Mouse (Mus musculus) liver, embryonic 11.5 days (tissue): ENCODE data around the gene Nr1h3. TPM values are rescaled to one million over a fixed set of nuclear protein-coding genes. Genes with fewer than 3 reads are reported as not detected.
"Not testable (repeated sequence)": the region's sequence is repeated elsewhere in the genome, so short reads cannot be mapped to it uniquely, and the experiment has no call there.

Source experiments
- ATAC-seq: fragments of 200-750 bp; cut with Nextera tagmentation; replicated peaks from 2 replicates; pipeline ENCODE4 v1.8.0; 2017; ENCODE audit warnings: moderate number of reproducible peaks, mild to moderate bottlenecking, moderate TSS enrichment, moderate library complexity; ENCODE audit not compliant: low FRiP score
- DNase-seq: peaks from one replicate; pipeline ENCODE4 v3.0.0-alpha.2; 2017; ENCODE audit warnings: low spot score
- H3K27ac ChIP-seq: fragments of 300-500 bp; sonication (generic); 2 replicates; pipeline ENCODE4 v1.5.1; 2014; ENCODE audit warnings: mild to moderate bottlenecking, low read depth, low read length, control low read depth
- H3K27me3 ChIP-seq: fragments of 300-500 bp; sonication (generic); replicated peaks from 2 replicates; pipeline ENCODE4 v1.6.1; 2014; ENCODE audit warnings: low read length, mixed read lengths; ENCODE audit not compliant: control insufficient read depth, insufficient read depth
- H3K36me3 ChIP-seq: fragments of 300-500 bp; sonication (generic); 2 replicates; pipeline ENCODE4 v1.6.1; 2014; ENCODE audit warnings: mild to moderate bottlenecking, low read length, moderate library complexity, mixed read lengths; ENCODE audit not compliant: control insufficient read depth, insufficient read depth
- H3K4me1 ChIP-seq: fragments of 300-500 bp; sonication (generic); replicated peaks from 2 replicates; pipeline ENCODE4 v1.6.1; 2014; ENCODE audit warnings: low read length, mixed read lengths; ENCODE audit not compliant: control insufficient read depth, insufficient read depth
- H3K4me2 ChIP-seq: fragments of 300-500 bp; sonication (generic); 2 replicates; pipeline ENCODE4 v1.6.1; 2014; ENCODE audit warnings: mild to moderate bottlenecking, control low read depth, moderate library complexity
- H3K4me3 ChIP-seq: fragments of 300-500 bp; sonication (generic); 2 replicates; pipeline ENCODE4 v1.5.1; 2014; ENCODE audit warnings: low read depth, low read length, control low read depth
- H3K9ac ChIP-seq: fragments of 300-500 bp; sonication (generic); 2 replicates; pipeline ENCODE4 v1.6.1; 2014; ENCODE audit warnings: low read depth, low read length, control low read depth
- H3K9me3 ChIP-seq: fragments of 300-500 bp; sonication (generic); 2 replicates; pipeline ENCODE4 v1.6.1; 2016; ENCODE audit warnings: low read length, inconsistent platforms, mixed read lengths; ENCODE audit not compliant: control insufficient read depth
- WGBS: fragments of 180-500 bp; shearing (Covaris S2); extraction: QIAGEN DNeasy Blood & Tissue Kit; methylation state at CpG from one replicate; pipeline ENCODE4 v1.1.7; 2014; 5-methylcytosine and 5-hydroxymethylcytosine counted together
- polyA plus RNA-seq: library from polyadenylated mRNA; unstranded; fragments of >200 nt; fragmentation: Nextera tagmentation; extraction: Ambion mirVana; gene quantifications from 2 replicates; pipeline ENCODE4 v1.2.1, GENCODE M21; 2014

The Nr1h3 gene
- polyA plus RNA-seq, result 12.2 and 14.6 TPM in 2 replicates

GRCm38 (mm10) chr2:91202222-91202971 lies at the start of gene Nr1h3, which contains the start of gene Acp2:
TSS of gene Nr1h3 (minus strand) at chr2:91202834.
TSS of gene Acp2 (plus strand) at chr2:91202885.
- Histone ChIP-seq H3K27ac (peak within 1 kb of the TSS; percentile 78), H3K9ac (peak within 1 kb of the TSS; percentile 74), H3K9me3 (no peaks in the 10 kb centered on the region), H3K27me3 (no peaks in the 10 kb centered on the region), H3K4me3 (peak within 1 kb of the TSS; percentile 68), H3K36me3 (peaks cover 5% of the 10 kb centered on the region; the same call in 1 of the 2 replicates), H3K4me2 (peak within 1 kb of the TSS; percentile 83), H3K4me1 (0 out of 2 replicates have a peak, but pooled peaks cover 3% of the 10 kb centered on the region)
- ATAC-seq (peak; percentile 93), DNase-seq (peak; percentile 96)
- 4% methylated on average over 28 of the region's 28 CpGs for WGBS

DNA sequence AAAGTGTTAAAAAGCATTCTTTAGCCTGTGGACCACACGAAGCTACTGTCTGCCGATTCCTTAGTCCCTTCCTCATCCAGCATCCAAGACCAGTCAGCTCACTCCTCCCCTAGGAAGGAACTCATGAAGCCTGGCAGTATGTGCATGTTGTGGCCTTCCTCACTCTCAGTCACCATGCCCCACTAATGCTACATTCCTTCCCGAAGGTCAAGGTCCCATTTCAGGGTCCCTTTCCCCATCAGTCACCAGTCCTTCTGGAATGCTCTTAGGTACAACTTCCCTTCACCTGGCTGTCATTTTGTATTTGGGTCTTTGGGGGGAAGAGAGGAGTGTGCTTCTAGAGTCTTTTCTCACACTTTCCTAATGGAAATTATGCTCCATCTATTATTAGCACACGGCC lies 49.4 kb upstream of the Nr1h3 start:
- peaks cover 44% of the 10 kb centered on the region for H3K27me3 ChIP-seq

DNA sequence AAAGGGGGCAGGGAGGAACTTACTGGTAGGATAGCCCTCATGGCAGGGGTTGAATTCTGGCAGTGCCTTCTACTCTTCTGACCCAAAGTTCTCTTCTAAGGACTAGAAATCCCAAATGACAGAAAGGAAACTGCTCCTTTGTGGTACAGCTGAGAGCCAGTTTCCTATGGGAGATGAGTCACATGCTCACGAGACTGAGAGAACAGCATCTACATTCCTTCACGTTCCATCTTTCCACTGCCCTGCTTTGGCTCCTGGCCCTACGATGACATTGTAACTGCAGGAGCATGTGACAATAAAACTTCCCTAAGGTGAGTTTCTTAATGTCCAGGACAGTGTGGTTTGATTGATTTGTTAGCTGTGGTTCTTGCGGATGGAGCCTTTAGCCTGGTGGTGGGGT lies 45.7 kb upstream of the Nr1h3 start:
- H3K36me3 ChIP-seq, result no peaks in the 10 kb centered on the region
- H3K9me3 ChIP-seq, result no peaks in the 10 kb centered on the region
- H3K4me3 ChIP-seq, result no peak overlapping the region
- peaks cover 8% of the 10 kb centered on the region; the same call in 1 of the 2 replicates for H3K27me3 ChIP-seq
- DNase-seq (no peak), ATAC-seq (no peak)
- peaks cover 8% of the 10 kb centered on the region for H3K4me1 ChIP-seq
- H3K9ac ChIP-seq, result no peak overlapping the region
- no peak overlapping the region for H3K27ac ChIP-seq
- no peak overlapping the region for H3K4me2 ChIP-seq
- WGBS, result 88% methylated on average over 4 of the region's 4 CpGs

More for the DNA sequence above, 49.4 kb upstream of the Nr1h3 start:
- ATAC-seq (no peak), DNase-seq (no peak)
- Histone ChIP-seq H3K27ac (no peak overlapping the region), H3K4me3 (no peak overlapping the region), H3K9ac (no peak overlapping the region), H3K36me3 (no peaks in the 10 kb centered on the region), H3K9me3 (no peaks in the 10 kb centered on the region), H3K4me1 (0 out of 2 replicates have a peak, but pooled peaks cover 5% of the 10 kb centered on the region), H3K4me2 (no peak overlapping the region)
- 72% methylated on average over 4 of the region's 4 CpGs for WGBS

GRCm38 (mm10) chr2:91244557-91245228 lies 42.1 kb upstream of the Nr1h3 start:
- DNase-seq (no peak), ATAC-seq (peak; percentile 90)
- peak overlapping the region; percentile 36; the same call in 1 of the 2 replicates for H3K27ac ChIP-seq
- H3K4me1 ChIP-seq, result peaks cover 13% of the 10 kb centered on the region
- no peaks in the 10 kb centered on the region for H3K27me3 ChIP-seq
- no peaks in the 10 kb centered on the region for H3K36me3 ChIP-seq
- H3K4me2 ChIP-seq, result no peak overlapping the region
- H3K4me3 ChIP-seq, result no peak overlapping the region
- H3K9me3 ChIP-seq, result no peaks in the 10 kb centered on the region
- 47% methylated on average over 5 of the region's 5 CpGs for WGBS
- H3K9ac ChIP-seq, result no peak overlapping the region

- Histone ChIP-seq H3K27ac (no peak overlapping the region), H3K36me3 (no peaks in the 10 kb centered on the region), H3K4me1 (peaks cover 13% of the 10 kb centered on the region), H3K4me3 (no peak overlapping the region), H3K4me2 (no peak overlapping the region), H3K9ac (peak overlapping the region; percentile 12; the same call in 1 of the 2 replicates), H3K27me3 (no peaks in the 10 kb centered on the region), H3K9me3 (no peaks in the 10 kb centered on the region)
- ATAC-seq (no peak), DNase-seq (no peak)
- WGBS, result 68% methylated on average over 3 of the region's 3 CpGs
These were observed 40.8 kb upstream of the Nr1h3 start for GRCm38 (mm10) chr2:91243416-91243815.

GRCm38 (mm10) chr2:91242547-91242946 lies 39.9 kb upstream of the Nr1h3 start:
- DNase-seq, result no peak
- H3K9me3 ChIP-seq, result no peaks in the 10 kb centered on the region
- ATAC-seq, result no peak

GRCm38 (mm10) chr2:91237511-91238080 lies 35.0 kb upstream of the Nr1h3 start:
- Histone ChIP-seq H3K27ac (peak overlapping the region; percentile 97), H3K9ac (peak overlapping the region; percentile 67), H3K4me2 (peak overlapping the region; percentile 97), H3K4me3 (peak overlapping the region; percentile 78)
- H3K9me3 ChIP-seq, DNase-seq, H3K36me3 ChIP-seq, H3K27me3 ChIP-seq, H3K4me1 ChIP-seq: not testable (repeated sequence)
- peak; percentile 25; the same call in 1 of the 2 replicates for ATAC-seq
- 13% methylated on average over 4 of the region's 4 CpGs for WGBS

More at GRCm38 (mm10) chr2:91242547-91242946, 39.9 kb upstream of the Nr1h3 start:
- Histone ChIP-seq H3K4me3 (no peak overlapping the region), H3K27ac (no peak overlapping the region), H3K4me2 (no peak overlapping the region), H3K9ac (no peak overlapping the region), H3K36me3 (no peaks in the 10 kb centered on the region), H3K27me3 (no peaks in the 10 kb centered on the region), H3K4me1 (peaks cover 16% of the 10 kb centered on the region)
- 49% methylated on average over 5 of the region's 5 CpGs for WGBS

DNA sequence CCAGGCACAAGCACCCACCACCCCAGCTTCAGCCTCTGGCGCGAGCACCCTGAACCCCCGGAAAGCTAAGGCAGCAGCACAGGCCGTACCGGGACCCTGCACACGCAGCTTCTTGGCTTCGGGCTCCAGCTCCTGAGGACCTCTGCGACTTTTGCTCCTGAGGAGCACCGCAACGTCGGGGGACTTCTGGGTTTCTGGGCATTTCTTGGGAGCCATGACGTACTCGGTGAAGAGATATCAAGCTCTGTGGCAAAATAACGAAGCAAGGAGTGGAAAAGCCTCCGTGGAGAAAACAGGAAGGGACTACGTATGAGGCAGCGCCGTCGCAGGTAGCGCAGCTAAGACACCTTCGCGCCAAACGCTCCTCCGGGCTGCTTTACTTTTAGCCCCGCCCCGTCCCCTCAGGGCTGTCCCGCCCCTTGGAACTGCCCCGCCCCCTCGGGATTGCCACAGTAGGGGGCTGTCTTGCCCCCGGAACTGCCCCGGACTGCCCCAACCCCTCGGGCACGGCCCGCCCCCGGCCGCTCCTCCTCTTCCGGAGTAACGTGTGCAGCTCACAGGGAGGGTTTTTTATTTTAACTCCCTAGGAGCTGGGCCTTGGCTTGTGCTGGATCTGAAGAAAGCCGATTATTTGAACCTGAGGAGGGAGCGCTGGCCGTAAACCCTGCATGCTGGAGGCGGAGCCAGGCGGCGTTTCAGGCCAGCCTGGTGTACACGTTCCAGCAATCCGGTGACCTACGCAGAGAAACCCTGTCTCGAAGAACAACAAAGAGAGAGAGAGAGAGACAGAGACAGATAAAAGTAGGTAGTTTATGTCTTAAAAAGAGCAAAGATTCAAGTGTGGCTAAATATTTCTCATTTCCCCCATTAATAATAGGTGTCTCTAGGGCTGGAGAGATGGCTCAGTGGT lies 34.2 kb upstream of the Nr1h3 start, which contains the start of gene Ddb2:
TSS of gene Ddb2 (minus strand) at position 382 of the 910 bp plus-strand sequence.
- Histone ChIP-seq H3K27ac (peak within 1 kb of the TSS; percentile 97), H3K27me3 (no peaks in the 10 kb centered on the region), H3K36me3 (no peaks in the 10 kb centered on the region), H3K9me3 (no peaks in the 10 kb centered on the region), H3K4me2 (peak within 1 kb of the TSS; percentile 97), H3K4me1 (peaks cover 4% of the 10 kb centered on the region), H3K9ac (peak within 1 kb of the TSS; percentile 85), H3K4me3 (peak within 1 kb of the TSS; percentile 78)
- WGBS, result 2% methylated on average over 48 of the region's 48 CpGs
- ATAC-seq, result peak; percentile 99
- DNase-seq, result peak; percentile 97
